Mouse (Mus musculus) right cerebral cortex, postnatal 4 days (tissue): ENCODE measurements around the gene Tubgcp4.
"Not testable (repeated sequence)": the region's sequence is repeated elsewhere in the genome, so short reads cannot be mapped to it uniquely, and the experiment has no call there.

Source experiments
- DNase-seq: peaks from one replicate; pipeline ENCODE4 v3.0.0-alpha.2; 2022

Gene Tubgcp4

DNA sequence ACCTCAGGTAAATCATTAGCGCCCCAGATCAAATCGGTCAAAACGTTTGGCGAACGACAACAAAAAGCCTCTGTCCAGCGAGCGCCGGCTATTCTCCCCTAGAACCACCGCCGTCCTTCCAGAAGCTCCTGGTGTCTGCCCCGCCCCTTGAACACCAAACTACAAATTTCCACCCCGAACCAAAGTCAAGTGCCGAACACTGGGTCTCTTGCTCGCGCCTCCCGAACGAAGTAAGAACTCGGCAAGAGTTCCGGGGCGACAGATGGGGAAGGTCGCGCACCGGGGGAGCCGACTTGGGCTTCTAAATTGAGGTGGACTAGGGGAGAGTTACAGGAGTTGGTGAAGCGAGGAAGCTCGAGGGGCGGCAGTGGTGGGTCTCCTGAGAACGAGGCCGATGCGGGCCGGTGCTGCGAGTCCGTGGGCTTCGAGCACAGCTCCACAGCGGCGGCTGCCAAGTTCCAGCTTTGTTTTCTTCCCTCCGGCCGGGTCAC lies at the start of gene Tubgcp4:
TSS of gene Tubgcp4 (plus strand) at position 174 of the 491 bp plus-strand sequence.
- no peak for DNase-seq

- not testable (repeated sequence) for DNase-seq
Observed at GRCm38 (mm10) chr2:121126302-121126701, 44.2 kb upstream of the Tubgcp4 start.

DNA sequence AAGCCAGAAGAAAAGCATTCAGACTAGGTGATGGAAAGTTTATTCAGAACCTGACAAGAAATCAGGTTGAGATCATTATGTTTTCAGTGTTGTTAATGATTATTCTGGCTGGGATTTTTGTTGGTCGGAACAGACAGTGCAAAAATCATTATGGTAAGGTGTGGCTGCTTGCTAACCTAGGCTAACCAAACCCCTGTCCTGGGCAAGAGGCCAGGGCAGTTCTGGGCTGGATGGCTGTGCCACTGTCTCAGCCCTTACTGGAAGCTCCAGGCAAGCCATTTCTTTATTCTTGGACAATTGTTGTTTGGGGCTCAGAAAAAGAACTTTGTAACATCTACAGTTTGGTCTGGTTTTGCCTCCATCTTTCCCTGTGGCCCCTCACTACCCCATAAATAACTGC lies 42.9 kb upstream of the Tubgcp4 start:
- DNase-seq, result no peak

DNA sequence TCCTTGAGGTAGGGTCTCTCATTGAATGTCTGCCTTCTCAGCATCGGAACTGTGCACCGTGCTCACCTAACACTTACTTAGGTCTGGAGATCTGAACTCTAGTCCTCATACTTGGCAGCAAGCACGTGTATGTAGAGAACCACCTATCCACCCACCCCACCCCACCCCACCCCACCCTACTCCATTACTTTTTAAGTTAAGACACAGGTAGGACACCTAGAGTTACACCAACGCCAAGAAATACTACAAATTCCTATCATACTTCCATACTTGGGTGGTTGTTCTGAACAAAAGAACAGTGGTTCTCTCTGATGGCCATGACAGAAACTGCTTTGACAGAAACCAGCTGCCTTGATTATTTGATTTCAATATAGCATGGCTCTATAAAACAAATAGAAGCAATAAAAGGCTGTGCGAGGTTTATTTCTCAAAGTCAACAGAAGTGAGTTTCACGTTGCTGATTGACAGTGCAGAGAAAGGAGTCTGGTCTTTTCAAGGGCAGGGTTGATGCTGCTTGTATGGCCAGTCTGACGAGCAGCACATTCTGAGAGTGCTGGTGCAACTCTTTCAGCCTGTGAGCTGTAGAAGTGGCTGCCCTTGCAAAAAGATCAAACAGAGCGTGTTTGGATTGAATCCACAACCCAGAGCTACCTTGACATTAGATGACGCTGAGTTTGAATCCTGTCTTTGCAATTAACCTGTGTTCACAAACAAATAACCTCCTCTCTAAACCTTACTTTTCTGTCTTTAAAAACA lies 41.4 kb upstream of the Tubgcp4 start:
- DNase-seq, result no peak

DNA sequence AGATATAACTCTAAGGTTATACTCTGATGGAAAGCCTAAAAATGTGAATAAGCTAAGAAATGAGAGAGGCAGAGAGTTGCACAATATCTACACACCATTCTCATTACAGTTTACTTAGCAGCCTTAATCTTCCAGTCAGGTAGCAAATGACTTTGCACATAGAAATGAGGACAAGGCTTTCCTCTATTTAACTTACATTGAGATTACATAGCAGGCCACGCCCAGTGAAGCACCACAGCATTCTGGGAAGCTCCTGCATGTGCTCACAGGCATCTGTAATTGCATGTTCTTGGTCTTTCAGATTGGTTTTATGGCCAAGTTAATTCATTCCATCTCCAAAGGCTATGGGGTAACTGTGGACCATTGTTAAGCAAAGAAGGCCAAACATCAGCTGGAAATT lies 37.6 kb upstream of the Tubgcp4 start:
- no peak for DNase-seq

DNA sequence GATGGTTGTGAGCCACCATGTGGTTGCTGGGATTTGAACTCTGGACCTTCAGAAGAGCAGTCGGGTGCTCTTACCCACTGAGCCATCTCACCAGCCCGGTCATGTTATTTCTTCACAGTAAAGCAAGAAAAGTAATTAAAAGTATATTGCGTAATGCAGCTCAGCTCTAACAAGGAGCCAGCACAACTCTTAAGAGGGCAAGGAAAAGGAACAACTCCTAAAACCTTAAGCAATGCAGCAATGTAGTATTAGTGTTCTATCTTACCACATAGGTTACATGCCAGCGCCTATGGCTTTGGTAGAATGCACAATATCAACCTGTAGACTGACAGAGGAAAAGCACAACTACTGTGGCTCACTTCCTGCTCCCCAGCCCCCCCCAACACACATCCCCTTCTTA lies 33.1 kb upstream of the Tubgcp4 start:
- DNase-seq, result no peak

DNA sequence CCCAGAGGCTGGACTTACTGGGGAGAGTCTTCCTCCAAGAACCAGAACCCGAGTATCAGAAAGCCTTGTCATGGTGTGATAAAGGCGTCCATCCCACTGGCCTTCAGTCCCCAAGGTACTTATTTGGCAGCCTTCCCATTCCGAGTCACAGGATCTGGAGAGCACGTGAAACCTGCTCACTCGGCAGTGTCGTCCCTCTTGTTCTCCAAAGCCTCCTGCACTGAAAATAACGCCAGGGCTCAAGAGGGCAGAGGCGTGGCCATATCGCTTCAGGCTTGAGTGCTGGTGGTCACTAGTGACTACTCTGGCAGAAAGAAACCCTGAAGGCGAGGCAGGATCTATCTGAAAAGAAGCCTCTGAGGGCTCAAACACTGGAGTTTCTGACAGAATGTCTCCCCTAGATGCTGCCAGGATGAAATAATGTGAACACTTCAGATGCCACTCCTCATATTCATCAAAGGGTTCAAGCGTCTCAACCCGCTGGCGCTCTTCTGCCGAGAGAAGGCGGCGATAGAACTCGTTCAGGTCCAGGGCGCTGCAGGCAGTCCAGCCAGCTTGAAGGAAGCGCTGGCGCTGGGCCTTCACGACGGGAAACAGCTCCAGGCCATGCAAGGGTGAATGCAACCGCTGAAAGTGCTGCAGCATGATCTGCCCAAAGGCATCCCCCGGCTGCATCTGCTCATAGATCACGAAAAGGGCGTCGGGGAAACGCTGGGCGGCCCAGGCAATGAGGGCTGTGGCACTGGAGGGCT lies 31.0 kb upstream of the Tubgcp4 start:
- no peak for DNase-seq

GRCm38 (mm10) chr2:121140018-121140882 lies 30.2 kb upstream of the Tubgcp4 start, which contains the start of the genes Adal and Lcmt2:
Adal (plus strand) TSS chr2:121140428.
Lcmt2 (minus strand) TSS chr2:121140653.
- peak; percentile 90 for DNase-seq

DNA sequence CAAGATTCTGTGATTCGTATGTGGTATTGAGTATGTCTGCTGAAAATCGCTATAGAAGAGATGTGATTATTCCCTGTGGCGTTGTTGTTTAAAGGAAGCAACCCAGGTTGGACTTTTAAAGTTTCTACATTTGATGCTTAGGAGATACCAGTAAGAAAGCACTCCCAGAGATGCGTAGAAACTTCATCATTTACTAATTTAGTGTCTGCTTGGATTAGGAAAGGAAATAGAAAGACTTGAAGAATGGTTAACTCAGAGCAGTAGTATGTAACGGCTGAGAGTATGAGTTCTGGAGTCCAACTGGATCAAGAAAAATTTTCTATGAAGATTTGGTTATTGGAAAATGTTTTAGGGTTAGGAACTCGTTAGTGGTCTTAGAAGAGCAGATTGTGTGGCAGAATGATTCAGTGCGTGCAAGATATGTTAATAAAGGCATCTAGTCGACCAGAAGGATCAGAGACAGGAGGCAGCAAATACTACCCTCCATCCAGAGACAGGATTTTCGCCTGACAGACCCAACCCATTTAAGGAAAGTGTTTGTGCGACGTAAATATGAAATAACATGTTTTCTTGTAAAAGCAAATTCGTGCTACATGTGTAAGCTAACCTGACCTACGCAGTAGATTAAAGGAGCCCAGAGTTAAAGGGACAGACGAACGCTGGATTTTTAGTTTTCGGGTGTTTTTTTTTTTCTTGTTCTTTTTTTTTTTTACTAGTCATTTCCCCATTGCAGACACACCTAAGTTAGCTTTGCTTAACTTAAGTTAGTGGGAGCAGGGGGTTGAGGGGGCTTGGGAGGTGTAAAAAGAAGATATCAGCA lies 29.0 kb upstream of the Tubgcp4 start:
- no peak for DNase-seq

DNA sequence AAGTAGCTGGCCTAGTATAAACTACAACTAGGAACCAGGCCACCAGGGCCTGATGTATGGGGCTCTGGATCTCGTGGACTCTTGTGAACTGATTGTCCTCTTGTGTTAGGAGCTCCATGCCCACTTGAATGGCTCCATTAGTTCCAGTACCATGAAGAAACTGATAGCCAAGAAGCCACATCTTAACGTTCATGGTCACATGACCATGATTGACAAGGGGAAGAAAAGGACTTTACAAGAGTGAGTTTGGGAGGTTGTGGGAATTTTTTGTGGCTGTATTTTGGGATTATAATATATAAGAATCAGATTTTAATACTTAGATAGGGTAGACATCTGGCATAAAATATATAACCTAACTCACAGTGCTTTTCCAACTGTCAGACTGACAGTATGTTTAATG lies 28.0 kb upstream of the Tubgcp4 start:
- no peak for DNase-seq

GRCm38 (mm10) chr2:121149679-121150078 lies 20.8 kb upstream of the Tubgcp4 start:
- DNase-seq, result no peak

DNA sequence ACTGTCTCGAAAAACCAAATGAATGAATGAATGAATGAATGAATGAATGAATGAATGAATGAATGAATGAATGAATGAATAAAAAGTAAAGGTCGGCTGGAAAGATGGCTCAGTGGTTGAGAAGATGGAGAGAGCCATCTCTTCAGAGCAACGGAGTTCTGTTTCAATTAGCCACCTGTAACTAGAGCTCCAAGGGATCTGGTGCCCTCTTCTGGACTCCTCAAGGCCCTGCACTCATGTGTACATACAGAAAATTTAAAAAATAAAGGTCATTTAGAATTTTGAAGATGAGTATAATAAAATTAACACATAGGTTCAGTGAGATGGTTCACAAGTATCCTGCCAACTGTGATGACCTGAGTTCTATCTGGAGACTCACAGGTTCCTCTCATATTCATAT lies 17.4 kb upstream of the Tubgcp4 start:
- DNase-seq, result no peak

DNA sequence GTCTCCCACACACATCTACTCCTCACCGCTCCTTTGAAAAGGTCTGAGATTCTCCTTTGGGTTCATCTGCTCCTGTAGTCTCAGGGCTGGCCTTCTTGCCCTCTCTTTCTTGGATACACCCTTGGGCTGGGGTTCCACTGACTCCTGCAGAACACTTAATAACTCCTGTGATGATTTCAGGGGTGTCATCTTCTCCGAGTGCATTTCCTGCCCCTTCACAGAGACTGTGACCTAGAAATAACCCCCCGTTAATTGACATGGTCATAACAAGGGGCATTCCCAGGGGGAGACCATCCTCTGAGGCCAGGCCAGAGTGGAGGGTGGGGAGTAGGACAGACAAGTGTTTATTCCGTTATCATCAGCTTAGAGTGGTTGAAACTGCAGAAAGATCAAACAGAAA lies 1.3 kb upstream of the Tubgcp4 start:
- no peak for DNase-seq

DNA sequence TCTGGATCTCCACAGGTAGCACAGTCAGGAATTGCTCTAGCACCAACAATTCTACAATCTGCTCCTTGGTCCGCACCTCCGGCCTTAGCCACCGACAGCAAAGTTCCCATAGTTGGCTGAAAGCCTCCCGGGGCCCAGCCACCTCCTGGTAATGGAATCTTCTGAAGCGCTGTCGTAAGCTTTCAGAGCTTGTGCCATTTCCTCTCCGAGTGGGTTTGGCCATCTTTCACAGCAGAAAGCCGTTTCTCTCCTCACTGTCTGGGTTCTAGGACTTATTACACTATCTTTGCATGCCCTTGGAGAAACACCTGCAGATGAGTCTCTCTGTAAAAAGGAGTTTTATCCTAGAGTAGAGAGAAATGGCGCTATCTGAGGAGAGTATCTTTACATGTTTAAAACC lies 552 bp upstream of the Tubgcp4 start:
- DNase-seq, result no peak

DNA sequence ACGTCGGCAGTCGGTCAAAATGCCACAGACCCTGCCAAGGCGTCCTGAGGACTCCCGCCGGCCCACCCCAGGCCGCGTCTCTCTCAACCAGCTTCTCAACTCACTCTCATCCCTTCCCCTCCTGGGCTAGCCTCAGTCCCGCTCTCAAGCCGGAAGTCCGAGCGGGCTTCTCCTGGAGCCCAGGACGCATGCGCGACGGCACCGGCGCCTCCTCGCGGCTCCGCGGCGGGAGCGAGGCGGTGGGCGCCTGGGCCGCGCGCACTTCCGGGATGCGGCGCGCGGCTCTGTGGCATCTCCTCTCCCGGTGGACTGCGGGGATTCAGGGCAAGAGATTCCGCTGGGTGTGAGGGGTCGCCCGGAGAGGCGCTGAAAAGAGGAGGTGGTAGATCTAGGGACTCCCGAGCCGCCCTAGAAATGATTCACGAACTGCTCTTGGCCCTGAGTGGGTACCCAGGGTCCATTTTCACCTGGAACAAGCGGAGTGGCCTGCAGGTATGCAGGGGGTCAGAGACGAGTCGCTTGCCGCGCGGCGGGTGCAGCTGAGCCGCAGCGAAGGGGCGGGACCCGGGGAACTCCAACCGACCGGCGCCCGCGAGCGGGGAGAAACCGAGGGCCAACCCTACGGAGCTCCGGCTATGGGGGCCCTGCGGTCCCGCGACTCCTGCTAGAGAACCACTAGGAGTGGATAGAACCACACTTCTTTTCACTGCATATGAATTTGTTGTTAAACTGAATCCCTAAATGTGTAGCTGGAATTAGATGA lies 707 bp downstream of the Tubgcp4 start, which contains the start of gene Zscan29:
TSS of gene Zscan29 (minus strand) at position 146 of the 763 bp plus-strand sequence.
- peak; percentile 88 for DNase-seq

- no peak for DNase-seq
Observed at GRCm38 (mm10) chr2:121178828-121179479, 8.5 kb downstream of the Tubgcp4 start.

DNA sequence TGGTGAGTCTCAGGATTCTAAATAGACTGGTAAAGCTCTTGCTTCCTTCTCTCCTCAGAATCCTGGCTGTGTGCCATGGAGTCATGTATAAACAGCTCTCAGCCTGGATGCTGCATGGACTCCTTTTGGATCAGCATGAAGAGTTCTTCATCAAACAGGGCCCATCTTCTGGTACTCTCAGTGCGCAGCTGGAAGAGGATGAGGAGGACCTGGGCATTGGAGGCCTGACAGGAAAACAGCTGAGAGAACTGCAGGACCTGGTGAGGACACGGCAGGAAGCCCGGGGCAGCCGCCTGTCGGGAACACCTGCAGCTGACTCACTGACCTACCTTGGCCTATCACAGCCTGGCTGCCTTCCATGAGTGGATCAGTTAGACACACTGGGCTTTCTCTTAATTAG lies 13.0 kb downstream of the Tubgcp4 start:
- DNase-seq, result no peak

DNA sequence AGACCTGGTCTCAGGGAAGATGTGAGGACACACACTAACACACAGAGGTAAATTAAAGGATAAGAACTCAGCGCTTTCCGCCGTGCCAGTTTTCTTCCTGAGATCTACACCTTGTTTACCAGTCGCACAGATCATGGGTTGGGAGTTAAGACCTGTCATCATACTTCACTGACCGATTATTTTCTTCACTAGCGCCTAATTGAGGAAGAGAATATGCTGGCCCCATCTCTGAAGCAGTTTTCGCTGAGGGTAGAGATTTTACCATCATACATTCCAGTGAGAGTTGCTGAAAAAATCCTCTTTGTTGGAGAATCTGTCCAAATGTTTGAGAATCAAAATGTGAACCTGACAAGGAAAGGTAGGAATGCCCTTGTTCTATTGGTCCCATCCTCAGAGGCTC lies 13.7 kb downstream of the Tubgcp4 start:
- DNase-seq, result no peak

GRCm38 (mm10) chr2:121188530-121188929 lies 18.1 kb downstream of the Tubgcp4 start:
- no peak for DNase-seq

- no peak for DNase-seq
Observed at GRCm38 (mm10) chr2:121195466-121195865, 25.0 kb downstream of the Tubgcp4 start.

DNA sequence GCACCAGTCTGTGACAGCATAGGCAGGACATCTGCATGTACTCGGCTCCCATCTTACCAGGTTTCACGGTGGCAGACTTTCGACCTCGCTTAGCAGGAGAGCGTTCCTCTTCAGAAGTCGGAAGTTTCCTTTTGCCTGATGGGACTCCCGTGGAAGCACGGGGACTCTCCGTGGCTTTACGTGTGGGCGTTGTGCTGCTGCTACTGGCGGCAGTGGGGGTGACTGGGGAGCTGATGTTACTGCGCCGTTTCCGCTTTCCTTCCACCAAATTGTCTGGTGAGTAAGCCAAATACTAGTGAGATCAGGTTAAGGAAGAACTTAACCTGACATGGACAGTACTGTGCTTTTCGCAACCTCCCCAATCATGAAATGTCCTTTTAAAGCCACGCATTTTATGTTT lies 33.8 kb downstream of the Tubgcp4 start:
- no peak for DNase-seq
